ENCODE assay signal across 8 mouse cellular contexts in genomic region chr4:43052627-43053026, GRCm38 (mm10). TPM values are rescaled to one million over a fixed set of nuclear protein-coding genes. Genes with fewer than 3 reads are reported as not detected.
DNase-seq lines count a peak whose midpoint lies in the region; ATAC-seq and TF ChIP-seq lines count a peak whose summit lies in the region.
"Had no signal": no experiment of that assay in that cellular context is flagged by ENCODE, and none has a peak within 500 bp of the region (broad histone marks: within the 10 kb centered on the region; RNA-seq: fewer than 3 reads in every experiment).

No protein-coding gene starts in this region.

- H3K9ac ChIP-seq in limb, embryonic 14.5 days (ENCODE audit: low read depth, low read length, severe bottlenecking), result no peak overlapping the region
- H3K9ac ChIP-seq in stomach, embryonic 16.5 days (ENCODE audit: low read length), result no peak overlapping the region
- H3K9ac ChIP-seq: neural tube, embryonic 12.5 days had no signal

- H3K27me3 ChIP-seq in limb, embryonic 14.5 days (ENCODE audit: control insufficient read depth, insufficient read depth, low read length), result no peaks in the 10 kb centered on the region
- no peaks in the 10 kb centered on the region for H3K27me3 ChIP-seq in stomach, embryonic 16.5 days (ENCODE audit: control insufficient read depth, insufficient read depth, low read length)
- H3K27me3 ChIP-seq: neural tube, embryonic 12.5 days had no signal

- 23% methylated on average over 4 of the region's 4 CpGs for WGBS in limb, embryonic 14.5 days
- WGBS in stomach, embryonic 16.5 days, result 16% methylated on average over 4 of the region's 4 CpGs

- TF ChIP-seq POLR2A in limb, embryonic 14.5 days (IDR thresholded peaks at IDR 0.05; ENCODE audit: borderline replicate concordance, extremely low read depth, insufficient read depth, insufficient read length), result no peak

- peak; percentile 29 to 46 for DNase-seq in spleen, postnatal 36 days (ENCODE audit: low spot score in 2 of 2)
- no peak for DNase-seq in spleen, postnatal 14 days (ENCODE audit: low spot score in 2 of 2)
- peak; percentile 82 for DNase-seq in brain, adult 2 months (ENCODE audit: low read depth, low spot score)
- peak; percentile 87 for DNase-seq in limb, embryonic 14.5 days (ENCODE audit: low spot score)
- no peak for DNase-seq in layer of hippocampus, adult 8-10 months (ENCODE audit: low spot score in 2 of 2)

- no peak overlapping the region for H3K4me3 ChIP-seq in limb, embryonic 14.5 days (replicated peaks; ENCODE audit: low read length)
- H3K4me3 ChIP-seq in stomach, embryonic 16.5 days (replicated peaks; ENCODE audit: low read length), result no peak overlapping the region
- H3K4me3 ChIP-seq: neural tube, embryonic 12.5 days had no signal

- no peaks in the 10 kb centered on the region for H3K9me3 ChIP-seq in limb, embryonic 14.5 days (ENCODE audit: control insufficient read depth, low read length)
- no peaks in the 10 kb centered on the region for H3K9me3 ChIP-seq in stomach, embryonic 16.5 days (replicated peaks; ENCODE audit: control insufficient read depth, low read length)
- H3K9me3 ChIP-seq: neural tube, embryonic 12.5 days had no signal

- ATAC-seq in erythroblast, adult 5-6 weeks (replicated peaks; ENCODE audit: low FRiP score, poor library complexity, severe bottlenecking), result peak; percentile 92
- ATAC-seq in limb, embryonic 14.5 days (ENCODE audit: low FRiP score, low read depth), result no peak
- peak; percentile 71; the same call in 1 of the 2 replicates for ATAC-seq in stomach, embryonic 16.5 days (ENCODE audit: insufficient read depth, low FRiP score)

- no peak overlapping the region for H3K27ac ChIP-seq in limb, embryonic 14.5 days (replicated peaks; ENCODE audit: low read depth, low read length)
- no peak overlapping the region for H3K27ac ChIP-seq in stomach, embryonic 16.5 days (ENCODE audit: low read length)
- H3K27ac ChIP-seq: neural tube, embryonic 12.5 days had no signal

- H3K4me2 ChIP-seq in limb, embryonic 14.5 days (replicated peaks; ENCODE audit: low read depth, low read length, severe bottlenecking), result no peak overlapping the region
- H3K4me2 ChIP-seq in stomach, embryonic 16.5 days (ENCODE audit: low read depth, low read length), result no peak overlapping the region
- H3K4me2 ChIP-seq: neural tube, embryonic 12.5 days had no signal

- no peaks in the 10 kb centered on the region for H3K36me3 ChIP-seq in limb, embryonic 14.5 days (ENCODE audit: control insufficient read depth, insufficient read depth, low read length)
- no peaks in the 10 kb centered on the region for H3K36me3 ChIP-seq in stomach, embryonic 16.5 days (ENCODE audit: control insufficient read depth, insufficient read depth, low read length)
- H3K36me3 ChIP-seq: neural tube, embryonic 12.5 days had no signal

- H3K4me1 ChIP-seq in limb, embryonic 14.5 days (ENCODE audit: control insufficient read depth, insufficient read depth, low read length), result no peaks in the 10 kb centered on the region; the same call in 1 of the 2 replicates
- H3K4me1 ChIP-seq in stomach, embryonic 16.5 days (ENCODE audit: control insufficient read depth, insufficient read depth, low read length), result no peaks in the 10 kb centered on the region
- H3K4me1 ChIP-seq: neural tube, embryonic 12.5 days had no signal

RNA-seq across cellular contexts. Expression of gene Unc13b, which starts 6.1 kb away (rescaled TPM):
- not detected in 2 replicates for total RNA-seq in erythroblast, adult 5-6 weeks (2015; ENCODE audit: low replicate concordance)
- not detected in 2 replicates for total RNA-seq in erythroblast, adult 5-6 weeks (2017; ENCODE audit: low replicate concordance)
- 6.7 and 7.2 TPM in 2 replicates for polyA plus RNA-seq in limb, embryonic 14.5 days (2012; rRNA removed)
- 2.4 and 2.5 TPM in 2 replicates for polyA plus RNA-seq in limb, embryonic 14.5 days (2014; fragmentation: Nextera tagmentation; extraction: Ambion mirVana)
- polyA plus RNA-seq in stomach, embryonic 16.5 days (2015; fragmentation: Nextera tagmentation; extraction: Ambion mirVana), result 7.4 and 8.3 TPM in 2 replicates
- 10 to 100 TPM; 38.3 to 56.8 (median 44.9) TPM for total RNA-seq in layer of hippocampus, adult 8-10 months (2022)

RNA-seq across cellular contexts. Expression of gene Fam214b, which starts 6.6 kb away (rescaled TPM):
- 177 and 182 TPM in 2 replicates for total RNA-seq in erythroblast, adult 5-6 weeks (2015; ENCODE audit: low replicate concordance)
- total RNA-seq in erythroblast, adult 5-6 weeks (2017; ENCODE audit: low replicate concordance), result 191 and 193 TPM in 2 replicates
- polyA plus RNA-seq in limb, embryonic 14.5 days (2012; rRNA removed), result 22.1 and 24.1 TPM in 2 replicates
- polyA plus RNA-seq in limb, embryonic 14.5 days (2014; fragmentation: Nextera tagmentation; extraction: Ambion mirVana), result 9.5 and 11.6 TPM in 2 replicates
- 12.9 and 13.5 TPM in 2 replicates for polyA plus RNA-seq in stomach, embryonic 16.5 days (2015; fragmentation: Nextera tagmentation; extraction: Ambion mirVana)
- 10 to 100 TPM; 39.8 to 46.0 (median 42.9) TPM for total RNA-seq in layer of hippocampus, adult 8-10 months (2022)

RNA-seq across cellular contexts. Expression of gene Stoml2, which starts 21.1 kb away (rescaled TPM):
- 38.6 and 40.1 TPM in 2 replicates for total RNA-seq in erythroblast, adult 5-6 weeks (2015; ENCODE audit: low replicate concordance)
- total RNA-seq in erythroblast, adult 5-6 weeks (2017; ENCODE audit: low replicate concordance), result 53.4 and 59.0 TPM in 2 replicates
- 156 and 171 TPM in 2 replicates for polyA plus RNA-seq in limb, embryonic 14.5 days (2012; rRNA removed)
- polyA plus RNA-seq in limb, embryonic 14.5 days (2014; fragmentation: Nextera tagmentation; extraction: Ambion mirVana), result 316 and 318 TPM in 2 replicates
- 263 and 272 TPM in 2 replicates for polyA plus RNA-seq in stomach, embryonic 16.5 days (2015; fragmentation: Nextera tagmentation; extraction: Ambion mirVana)
- total RNA-seq in layer of hippocampus, adult 8-10 months (2022), result 100 to 1,000 TPM in 2 of 4 experiments, 10 to 100 TPM in 2; 97.9 to 106 (median 100) TPM

RNA-seq across cellular contexts. Expression of gene Pigo, which starts 27.0 kb away (rescaled TPM):
- 4.8 and 24.2 TPM in 2 replicates for total RNA-seq in erythroblast, adult 5-6 weeks (2015; ENCODE audit: low replicate concordance)
- 8.8 and 10.2 TPM in 2 replicates for total RNA-seq in erythroblast, adult 5-6 weeks (2017; ENCODE audit: low replicate concordance)
- 33.4 and 44.3 TPM in 2 replicates for polyA plus RNA-seq in limb, embryonic 14.5 days (2012; rRNA removed)
- 17.6 and 22.1 TPM in 2 replicates for polyA plus RNA-seq in limb, embryonic 14.5 days (2014; fragmentation: Nextera tagmentation; extraction: Ambion mirVana)
- 22.9 and 24.7 TPM in 2 replicates for polyA plus RNA-seq in stomach, embryonic 16.5 days (2015; fragmentation: Nextera tagmentation; extraction: Ambion mirVana)
- 10 to 100 TPM; 24.1 to 37.2 (median 28.9) TPM for total RNA-seq in layer of hippocampus, adult 8-10 months (2022)

RNA-seq across cellular contexts. Expression of gene Fancg, which starts 42.3 kb away (rescaled TPM):
- total RNA-seq in erythroblast, adult 5-6 weeks (2015; ENCODE audit: low replicate concordance), result 1.7 and 8.6 TPM in 2 replicates
- total RNA-seq in erythroblast, adult 5-6 weeks (2017; ENCODE audit: low replicate concordance), result 11.8 and 17.6 TPM in 2 replicates
- polyA plus RNA-seq in limb, embryonic 14.5 days (2012; rRNA removed), result 31.3 and 33.6 TPM in 2 replicates
- polyA plus RNA-seq in limb, embryonic 14.5 days (2014; fragmentation: Nextera tagmentation; extraction: Ambion mirVana), result 20.1 and 20.4 TPM in 2 replicates
- polyA plus RNA-seq in stomach, embryonic 16.5 days (2015; fragmentation: Nextera tagmentation; extraction: Ambion mirVana), result 16.5 and 17.5 TPM in 2 replicates
- 10 to 100 TPM; 14.0 to 17.1 (median 15.5) TPM for total RNA-seq in layer of hippocampus, adult 8-10 months (2022)

Comparison
In these comparisons a context has a peak if more than half of its experiments do, and no peak if none do; other contexts are left out.
1. DNase-seq: peak in spleen, postnatal 36 days (2 of 2), brain, adult 2 months (single experiment) and limb, embryonic 14.5 days (single experiment); none in spleen, postnatal 14 days (0 of 2) and layer of hippocampus, adult 8-10 months (0 of 2).
2. RNA of gene Unc13b, which starts 6.1 kb away (total RNA-seq): 38.3 to 56.8 TPM in layer of hippocampus, adult 8-10 months; not detected in erythroblast, adult 5-6 weeks; every median in the first group is over 10 times any median in the second.